Mouse (Mus musculus) urinary bladder, postnatal 4 days (tissue): ENCODE measurements around the gene Ubald2.
"Not testable (repeated sequence)": the region's sequence is repeated elsewhere in the genome, so short reads cannot be mapped to it uniquely, and the experiment has no call there.

ENCODE experiments used
- DNase-seq, 2 experiments: peaks; one replicate each; pipeline ENCODE4 v3.0.0; 2021 to 2022; ENCODE audit warnings: low spot score in 2 of 2

The Ubald2 gene

DNA sequence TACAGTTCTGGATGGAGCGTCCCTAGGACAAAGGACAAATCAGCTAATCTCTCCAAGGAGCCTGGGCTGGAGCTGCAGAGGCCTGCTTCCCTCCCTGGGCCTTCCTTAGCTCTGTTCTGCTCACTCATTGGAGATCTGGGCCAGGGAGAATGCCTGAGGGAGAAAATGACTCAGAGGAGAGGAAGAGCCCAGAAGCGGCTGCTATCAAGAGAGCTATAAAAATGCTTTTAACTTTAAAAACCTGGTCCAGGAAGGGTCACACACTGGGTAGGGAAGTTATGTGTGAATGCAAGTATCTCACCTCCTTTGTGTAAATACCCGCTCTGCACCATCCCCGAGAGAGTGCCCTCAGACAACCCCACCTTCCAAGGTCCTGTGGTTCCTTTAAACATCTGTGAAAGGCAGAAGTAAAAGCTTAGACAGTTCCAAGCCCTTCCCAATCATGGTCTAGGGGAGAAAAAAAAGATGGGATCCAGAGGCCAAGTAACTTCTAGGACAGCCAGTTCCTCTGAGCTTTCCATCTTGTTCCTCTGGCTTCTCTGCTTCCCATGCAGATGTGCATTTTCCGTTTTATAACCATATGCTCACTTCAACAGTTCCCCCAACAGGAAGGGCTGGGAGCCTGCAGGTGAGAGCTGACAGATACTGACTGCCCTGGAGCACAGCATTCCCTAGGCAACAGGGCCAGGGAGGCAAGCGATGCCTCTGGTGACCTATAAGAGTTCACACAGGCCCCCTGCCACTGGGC is 17.5 kb upstream of the Ubald2 start:
- DNase-seq: no peak

DNA sequence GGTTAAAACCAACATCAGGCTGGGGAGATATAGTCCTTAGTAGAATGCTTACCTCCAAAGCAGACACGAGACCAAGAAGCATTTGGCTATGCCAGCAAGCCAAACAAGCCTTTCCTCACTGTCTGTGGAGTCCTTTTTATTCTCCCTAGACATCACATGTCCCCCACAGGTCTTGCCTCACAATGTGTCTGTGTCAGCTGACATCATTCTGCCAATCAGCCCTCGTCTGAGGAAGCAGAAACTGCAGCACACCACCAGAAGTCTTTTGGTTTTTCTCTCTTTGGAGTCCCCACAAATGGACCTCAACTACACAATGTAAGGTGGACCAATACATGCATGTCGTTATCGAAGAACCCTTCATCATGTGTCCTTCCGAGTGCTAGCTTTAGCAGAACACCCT is 16.8 kb upstream of the Ubald2 start:
- DNase-seq: no peak

DNA sequence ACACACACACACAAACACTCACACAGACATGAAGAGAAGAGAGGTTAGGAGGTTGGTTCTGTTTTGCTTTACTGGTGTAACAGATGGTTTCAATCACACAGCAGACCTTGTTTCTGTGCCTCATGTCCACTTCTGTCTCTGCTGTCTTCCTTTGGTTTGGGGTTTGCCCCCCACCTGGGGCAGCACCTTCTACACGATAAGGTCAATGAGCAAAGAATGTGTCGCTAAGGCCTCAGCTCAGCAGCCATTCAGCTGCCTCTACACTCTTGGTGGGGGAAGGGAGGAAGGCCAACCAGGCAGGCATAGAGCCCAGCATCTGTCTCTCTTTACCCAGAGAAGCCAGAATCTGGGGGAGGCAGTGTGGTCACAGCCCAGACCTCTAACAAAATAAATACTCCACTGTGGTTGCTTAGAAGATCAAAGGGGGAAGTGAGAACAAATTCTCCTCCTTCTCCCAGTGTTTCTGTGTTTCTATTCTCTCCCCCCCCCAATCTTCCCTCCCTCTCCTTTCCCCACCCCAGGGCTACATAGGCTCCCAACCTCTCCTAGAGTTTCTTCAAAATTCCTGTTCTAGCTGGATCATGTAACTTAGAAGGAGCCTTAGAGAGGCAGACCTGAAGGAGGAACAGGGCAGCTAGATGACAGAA is 15.6 kb upstream of the Ubald2 start:
- DNase-seq: no peak

DNA sequence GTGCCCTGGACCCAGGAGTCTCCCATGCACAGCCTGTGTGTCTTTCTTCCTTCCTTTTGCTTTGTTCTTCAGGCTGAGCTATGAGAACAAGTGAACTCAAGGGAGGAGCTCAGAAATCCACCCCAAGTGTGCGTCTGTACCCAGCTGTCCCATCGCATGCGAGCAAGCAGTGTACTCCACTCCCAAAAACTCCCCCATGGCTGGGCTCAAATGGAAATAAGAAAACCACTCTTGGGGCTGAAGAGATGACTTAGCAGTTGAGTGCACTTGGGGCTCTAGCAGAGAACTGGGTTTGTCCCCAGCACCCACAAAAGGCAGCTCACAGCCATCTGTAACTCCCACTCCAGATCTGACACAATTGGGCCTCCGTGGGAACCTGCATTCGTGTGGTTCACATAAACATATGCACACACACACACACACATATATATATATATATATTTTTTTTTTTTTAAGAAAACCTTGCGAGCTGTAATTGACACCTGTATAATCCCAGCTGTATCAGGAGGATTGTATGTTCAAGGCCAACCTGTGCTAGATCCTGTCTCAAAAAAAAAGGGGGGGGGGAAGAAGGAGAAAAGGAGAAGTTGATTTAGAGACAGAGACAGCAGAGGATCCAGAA is 14.9 kb upstream of the Ubald2 start:
- DNase-seq: no peak

DNA sequence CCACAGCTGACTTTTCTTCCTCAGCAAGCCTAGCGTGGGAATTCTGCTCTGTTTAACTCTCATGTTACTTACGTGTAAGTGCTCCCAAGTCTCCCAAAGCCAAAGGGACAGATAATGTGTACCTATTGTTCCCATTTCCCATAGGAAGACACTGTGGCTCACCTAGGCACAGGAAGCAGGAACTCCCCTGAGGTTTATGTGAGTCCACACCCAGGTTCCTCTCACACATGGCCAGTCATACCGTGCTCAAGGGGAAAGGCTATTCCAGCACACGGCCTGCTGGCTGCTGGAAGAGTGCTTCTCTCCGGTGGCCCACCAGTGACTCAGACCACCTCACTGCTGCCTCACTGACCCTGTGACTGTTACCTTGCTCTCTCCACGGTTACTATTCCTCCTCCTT is 12.8 kb upstream of the Ubald2 start:
- no peak for DNase-seq

DNA sequence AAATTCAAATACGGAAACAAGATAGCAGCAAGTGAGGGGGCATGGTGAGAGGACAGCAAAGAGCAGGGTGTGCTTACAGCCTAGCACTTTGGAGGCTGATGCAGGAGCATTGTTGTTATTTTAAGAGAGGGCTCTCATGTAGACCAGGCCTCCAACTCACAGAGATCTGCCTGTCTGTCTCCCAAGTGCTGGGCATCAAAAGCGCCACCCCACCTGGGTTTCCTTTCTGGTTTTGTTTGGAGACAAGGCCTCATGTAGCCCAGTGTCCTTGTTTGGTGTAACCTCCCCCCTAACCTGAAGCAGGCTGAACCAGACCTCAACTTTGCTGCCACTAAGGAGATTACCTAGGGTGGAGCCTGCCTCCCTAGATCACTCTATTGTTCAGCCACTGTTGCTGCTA is 11.3 kb upstream of the Ubald2 start:
- DNase-seq: no peak

DNA sequence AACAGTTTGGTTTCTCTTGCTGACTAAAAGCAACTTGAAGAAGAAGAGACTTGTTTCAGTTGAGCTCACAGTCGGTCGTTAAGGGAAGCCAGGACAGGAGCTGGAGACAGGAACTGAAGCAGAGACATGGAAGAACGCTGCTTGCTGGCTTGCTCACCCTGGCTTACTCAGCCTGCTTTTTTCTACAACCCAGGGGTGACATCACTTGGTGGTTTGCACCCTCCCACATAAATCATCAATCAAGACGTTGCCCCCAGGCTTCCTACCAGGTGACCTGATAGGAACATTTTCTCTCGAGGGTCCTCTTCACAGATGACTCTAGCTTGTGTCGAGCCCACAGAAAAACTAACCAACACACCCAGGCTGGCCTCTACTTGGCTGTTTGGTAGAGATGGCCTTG is 10.7 kb upstream of the Ubald2 start:
- DNase-seq: no peak

DNA sequence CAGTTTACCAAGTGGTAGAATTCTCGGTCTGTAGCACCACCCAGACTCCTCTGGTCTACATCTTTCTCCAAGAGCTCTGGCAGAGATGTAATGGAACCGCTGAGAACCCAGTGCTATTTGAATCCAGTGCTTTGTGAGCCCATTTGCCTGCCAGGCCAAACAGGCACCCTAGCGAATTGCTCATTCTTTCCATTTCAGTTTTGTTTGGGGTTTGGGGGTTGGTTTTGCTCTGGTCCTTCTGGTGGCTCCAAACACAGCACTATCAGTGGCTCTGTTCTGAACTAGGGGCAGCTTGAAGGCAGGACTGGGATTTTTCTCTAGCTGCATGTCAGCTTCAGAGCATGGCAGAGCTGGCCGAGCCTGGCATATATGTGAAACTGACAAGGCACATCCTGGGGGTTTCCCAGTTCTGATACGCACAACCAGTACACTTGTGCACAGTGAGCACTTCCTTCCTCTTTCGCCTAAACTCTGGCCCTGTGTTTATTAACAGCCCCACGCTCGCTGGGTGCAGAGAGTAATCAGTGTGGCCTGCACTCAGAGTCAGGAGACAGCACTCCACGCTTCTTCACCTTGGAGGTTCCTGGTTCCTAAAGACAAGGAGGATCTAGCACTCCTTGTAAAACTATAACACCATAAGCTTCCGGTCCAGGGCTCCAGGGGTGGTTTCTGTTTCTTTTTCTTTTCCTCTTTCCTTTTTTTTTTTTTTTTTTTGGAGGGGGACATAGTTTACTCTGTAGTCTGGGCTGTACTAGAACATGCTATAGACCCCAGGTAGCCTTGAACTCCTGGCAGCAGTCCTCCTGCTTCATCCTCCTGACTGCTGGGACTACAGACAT is 9.9 kb upstream of the Ubald2 start:
- no peak for DNase-seq

DNA sequence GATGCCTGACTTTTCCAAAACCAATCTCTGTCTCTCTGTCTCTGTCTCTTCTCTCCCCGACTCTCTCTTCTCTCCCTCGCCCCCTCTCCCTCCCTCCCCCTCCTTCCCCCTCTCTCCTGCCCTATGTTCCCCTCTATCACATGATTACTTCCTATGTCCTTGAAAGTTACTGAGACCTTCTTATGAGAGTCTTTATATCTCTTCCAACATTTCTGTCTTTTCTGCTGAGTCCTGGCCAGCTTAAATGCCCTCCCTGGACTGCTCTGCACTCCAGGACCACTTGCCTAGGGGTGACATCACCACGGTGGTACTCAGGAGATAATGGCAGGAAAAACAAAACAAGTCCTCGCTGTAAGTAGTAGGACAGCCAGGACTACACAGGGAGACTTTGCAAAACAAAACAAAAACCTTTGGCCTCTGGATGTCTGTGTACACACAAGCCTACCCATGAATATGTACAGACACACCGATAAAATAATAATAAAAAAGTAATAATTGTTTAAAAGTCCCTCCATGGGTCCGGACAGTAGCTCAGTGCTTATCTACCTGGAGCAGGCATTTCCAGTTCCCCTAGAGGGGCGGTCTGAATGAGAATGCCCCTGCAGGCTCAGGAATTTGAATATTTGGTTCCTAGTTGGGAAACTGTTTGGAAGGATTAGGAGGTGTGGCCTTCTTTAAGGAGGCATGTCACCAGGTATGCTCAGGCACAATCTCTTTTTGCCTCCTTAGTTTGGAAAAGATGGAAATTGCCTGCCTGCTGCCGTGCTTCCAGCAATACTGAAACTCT is 9.1 kb upstream of the Ubald2 start:
- DNase-seq: no peak

DNA sequence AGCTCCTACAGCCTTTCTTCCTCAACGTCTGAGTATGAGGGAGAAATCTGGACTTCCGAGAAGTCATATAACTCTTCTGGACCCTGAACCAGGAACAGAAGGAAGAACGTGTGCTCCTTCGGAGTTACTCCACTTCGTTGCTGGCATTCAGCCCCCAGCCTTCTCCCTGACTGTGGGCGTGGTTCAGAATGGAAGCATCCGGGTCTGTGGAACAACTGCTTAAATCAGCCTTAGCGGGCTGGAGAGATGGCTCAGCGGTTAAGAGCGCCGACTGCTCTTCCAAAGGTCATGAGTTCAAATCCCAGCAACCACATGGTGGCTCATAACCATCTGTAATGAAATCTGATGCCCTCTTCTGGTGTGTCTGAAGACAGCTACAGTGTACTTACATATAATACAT is 7.6 kb upstream of the Ubald2 start:
- DNase-seq: not testable (repeated sequence)

DNA sequence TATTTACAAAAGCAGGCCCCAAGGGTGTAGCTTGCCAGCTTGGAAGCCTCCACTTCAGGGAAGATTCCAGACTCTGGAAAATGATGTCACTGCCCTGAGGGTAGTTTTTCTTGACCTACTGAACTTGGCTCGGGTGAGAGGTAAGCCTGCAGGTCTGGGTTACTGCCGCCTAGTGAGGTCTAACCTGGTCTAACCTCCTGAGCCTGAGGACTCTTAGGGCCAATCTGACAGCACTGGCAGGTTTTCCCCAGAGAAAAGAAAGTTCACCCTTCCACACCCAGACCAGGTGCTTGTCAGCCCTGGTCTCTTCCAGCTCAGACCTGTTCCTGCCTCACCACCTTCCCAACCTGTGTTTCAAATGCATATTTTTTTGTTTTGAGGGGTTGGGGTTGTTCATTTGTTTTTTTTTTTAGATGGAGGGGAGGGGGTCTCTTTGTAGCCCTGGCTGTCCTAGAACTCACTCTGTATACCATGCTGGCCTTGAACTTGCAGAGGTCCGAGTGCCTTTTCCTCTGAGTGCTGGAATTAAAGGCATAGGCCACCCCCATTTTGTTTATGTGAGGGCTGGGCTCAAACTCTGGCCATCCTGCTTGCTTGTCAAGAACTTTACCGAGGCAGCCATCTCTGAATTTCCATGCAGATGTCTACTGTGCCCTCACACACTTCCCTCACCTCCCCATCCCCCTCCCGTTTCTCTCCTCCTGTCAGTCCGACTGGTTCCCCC is 6.9 kb upstream of the Ubald2 start:
- no peak for DNase-seq

DNA sequence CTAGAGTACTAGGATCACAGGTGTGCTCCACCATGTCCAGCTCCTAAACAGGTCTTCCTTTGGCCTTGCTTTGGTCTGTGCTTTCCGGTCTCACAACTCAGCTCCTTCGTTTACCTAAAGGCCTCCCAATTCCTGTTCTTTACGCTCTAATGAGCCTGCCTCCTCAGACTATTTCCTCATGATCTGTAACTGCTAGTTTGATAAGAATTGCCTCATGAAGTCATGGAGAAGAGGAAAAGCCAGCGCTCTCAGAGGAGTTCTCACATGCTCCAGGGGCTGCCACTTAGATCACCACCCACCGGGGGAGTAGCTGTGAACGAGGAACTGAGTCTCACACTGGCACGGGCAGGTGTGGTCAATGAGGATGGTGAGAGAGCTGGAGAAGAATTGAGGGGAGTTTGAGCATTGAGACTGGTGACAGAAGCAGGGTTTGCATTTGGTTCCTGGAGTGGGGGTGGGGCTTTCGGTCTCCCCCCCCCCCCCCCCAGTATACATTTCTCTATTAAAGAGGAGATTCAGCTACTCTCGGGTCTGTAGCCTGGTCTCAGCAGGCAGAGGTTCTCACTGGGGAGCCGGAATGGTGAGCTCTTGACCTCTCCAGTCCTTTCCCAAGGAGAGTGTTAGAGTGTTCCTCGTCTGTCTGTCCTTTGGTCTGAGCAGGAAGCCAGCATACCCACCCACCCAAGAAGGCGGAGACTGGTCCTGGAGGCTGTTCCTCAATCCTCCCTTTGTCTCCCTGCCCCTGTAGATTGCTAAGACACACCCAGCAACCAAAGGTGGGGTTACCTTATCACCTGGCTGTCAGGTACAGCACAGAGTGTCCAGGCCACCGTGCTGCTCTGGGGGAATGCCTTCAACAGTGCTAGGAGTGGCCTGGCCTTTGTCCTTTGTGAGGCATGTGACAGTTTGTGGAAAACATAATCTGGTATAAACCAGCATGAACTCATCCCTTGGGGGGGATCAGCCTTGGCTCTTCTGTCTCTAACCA is 4.7 kb upstream of the Ubald2 start:
- DNase-seq: no peak

DNA sequence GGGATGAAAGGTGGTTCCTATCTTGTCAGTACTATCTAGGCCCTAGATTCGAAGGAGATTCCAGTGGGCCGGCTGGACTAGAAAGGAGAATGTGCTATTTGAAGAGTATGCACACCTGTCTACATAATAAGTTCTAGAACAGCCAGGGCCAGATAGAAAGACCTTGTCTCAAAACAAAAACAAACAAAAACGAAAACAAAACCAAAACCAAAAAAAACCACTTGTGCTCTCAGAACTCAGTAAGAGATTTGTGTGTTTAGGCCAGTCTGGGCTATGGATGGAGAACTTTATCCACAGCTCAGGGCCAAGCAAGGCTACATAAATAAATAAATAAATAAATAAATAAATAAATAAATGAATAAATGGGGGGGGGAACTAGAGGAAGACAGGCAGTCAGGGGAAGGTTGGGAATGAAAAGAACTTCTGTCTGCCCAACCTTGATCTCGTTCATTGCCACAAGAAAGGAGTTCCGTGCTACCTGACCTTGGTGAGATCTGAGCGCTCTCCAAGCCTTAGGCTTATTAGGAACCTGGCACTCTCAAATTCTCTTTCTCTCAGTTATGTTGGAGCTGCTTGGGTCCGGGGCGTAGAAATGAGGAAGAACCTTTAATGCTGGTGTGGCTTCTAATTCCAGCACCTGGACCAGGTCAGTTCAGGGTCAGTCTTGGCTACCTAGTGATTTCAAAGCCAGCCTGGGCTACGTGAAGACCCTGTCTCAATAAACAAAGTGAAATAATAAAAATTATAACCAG is 3.9 kb upstream of the Ubald2 start:
- no peak for DNase-seq

DNA sequence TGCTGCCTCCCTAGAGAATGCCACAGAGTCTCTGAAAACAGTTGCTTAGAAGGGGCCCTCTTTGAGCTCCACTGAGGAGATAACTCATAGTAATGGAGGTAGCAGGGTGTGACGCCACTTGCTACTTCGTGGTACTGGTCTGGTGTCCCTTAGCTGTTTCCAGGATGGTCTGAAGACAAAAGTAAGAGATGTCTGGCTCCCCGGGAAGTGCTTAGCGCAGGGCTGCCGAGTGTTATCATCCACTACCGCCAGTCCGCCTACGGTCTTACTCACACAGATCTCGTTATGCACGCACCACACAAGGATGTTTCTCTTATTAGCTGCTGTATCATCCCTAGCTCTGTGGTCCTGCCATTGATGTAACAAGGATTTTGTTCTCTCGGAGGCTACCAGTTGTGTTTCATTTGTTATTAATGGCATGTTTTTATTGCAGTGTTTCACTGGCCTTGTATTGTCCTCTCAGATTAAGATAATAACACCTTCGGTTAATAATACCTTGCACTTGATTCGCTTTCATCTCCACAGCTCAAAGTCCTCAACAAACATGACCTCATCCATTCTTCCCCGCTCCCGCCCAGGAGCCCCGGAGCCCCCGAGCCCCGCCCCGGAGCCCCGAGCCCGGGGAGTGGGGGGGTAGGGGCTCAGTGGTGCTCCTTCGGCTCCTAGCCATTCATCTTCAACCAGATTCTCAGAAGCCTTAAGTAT is 3.0 kb upstream of the Ubald2 start:
- no peak for DNase-seq

DNA sequence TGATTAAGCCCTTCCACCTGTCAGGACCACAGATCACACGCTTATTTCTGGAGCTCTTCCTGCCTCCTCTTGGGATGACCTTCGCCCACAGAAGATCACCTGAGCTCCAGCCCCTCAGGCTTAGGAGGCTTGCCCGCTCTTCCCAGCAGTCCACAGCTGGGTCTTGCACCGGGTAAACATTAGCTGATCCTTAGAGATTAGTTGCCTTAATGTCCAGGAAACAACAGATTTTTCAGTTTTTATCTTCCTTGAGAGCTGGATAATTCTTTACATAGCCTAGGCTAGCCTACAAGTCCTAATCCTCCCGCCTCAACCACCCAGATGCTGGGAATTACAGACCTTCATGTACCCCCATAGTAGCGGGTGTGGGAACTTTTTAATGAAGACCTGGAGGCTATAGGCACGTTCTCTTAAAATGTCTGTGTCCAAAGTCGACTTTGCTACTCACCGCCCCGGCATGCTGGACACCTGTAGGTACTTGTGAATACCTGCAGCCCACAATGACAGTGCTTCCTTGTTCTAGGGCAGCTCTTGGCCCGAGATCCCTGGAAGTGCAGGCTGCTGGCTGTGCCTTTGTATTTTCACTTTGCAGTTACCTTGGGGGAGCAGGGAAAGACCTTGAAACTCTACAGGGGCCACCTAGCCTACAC is 2.3 kb upstream of the Ubald2 start:
- no peak for DNase-seq

DNA sequence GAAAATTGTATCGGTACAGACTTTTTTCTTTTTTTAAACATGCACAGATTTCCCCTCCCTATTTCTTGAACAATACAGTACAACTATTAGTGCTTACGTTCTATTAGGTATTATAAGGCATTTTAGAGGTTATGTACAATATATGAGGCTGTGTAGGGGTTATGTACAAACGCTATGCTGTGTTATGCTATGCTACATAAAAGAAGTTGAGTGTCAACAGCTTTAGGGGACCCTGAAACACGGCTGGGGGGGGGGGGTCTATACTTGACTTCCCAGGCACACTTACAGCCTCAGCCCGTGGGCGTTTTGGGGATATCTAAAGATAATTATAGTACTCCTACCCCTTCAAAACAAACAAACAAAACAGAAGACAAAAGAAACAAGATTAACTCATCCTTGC is 1.8 kb upstream of the Ubald2 start:
- no peak for DNase-seq

DNA sequence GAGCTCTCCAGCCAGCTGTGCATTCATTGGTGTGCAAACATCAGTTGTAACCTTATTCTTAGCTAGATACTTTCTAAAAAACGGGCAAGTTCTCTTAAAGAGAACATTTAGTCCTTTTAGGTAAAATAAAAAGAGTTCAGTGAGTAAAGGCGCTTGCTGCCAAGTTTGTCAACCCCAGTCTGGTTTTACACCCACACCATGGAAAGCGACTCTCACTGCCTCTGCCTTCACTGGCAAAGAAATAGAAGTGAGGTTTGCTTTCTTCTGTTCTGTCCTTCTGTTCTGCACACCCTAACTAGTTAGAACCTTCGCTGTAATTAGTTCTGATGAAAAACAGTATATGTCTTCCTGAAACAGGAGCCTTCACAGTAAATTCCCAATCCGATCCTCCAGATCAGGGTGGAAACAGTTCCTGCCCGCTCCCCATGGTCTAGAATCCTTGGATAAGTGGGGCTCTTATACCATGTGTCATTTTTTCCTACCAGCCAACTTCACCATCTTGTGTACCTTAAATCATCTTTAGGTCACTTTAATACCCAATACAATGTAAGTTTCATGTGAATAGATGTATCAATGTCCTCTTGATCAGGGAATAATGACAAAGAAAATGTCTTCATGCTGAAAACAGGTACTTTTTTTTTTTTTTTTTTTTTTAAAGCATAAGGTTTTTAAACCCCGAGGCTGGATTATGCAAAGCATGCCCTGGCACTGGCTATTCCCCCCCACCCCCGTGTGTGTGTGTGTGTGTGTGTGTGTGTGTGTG is 1.1 kb upstream of the Ubald2 start:
- DNase-seq: no peak
